Mouse (Mus musculus) embryo, embryonic 11 days (tissue): ENCODE results near the gene Fzd1.

ENCODE experiments used
- DNase-seq: peaks from one replicate; pipeline ENCODE4 v3.0.0-alpha.2; 2015

Gene Fzd1

GRCm38 (mm10) chr5:4757902-4758301 is at the start of gene Fzd1:
Gene Fzd1, minus strand, starts transcription at chr5:4758035.
- peak; percentile 98 for DNase-seq

GRCm38 (mm10) chr5:4805228-4805627 is 47.4 kb upstream of the Fzd1 start:
- peak; percentile 22 for DNase-seq

GRCm38 (mm10) chr5:4803708-4804107 is 45.9 kb upstream of the Fzd1 start:
- no peak for DNase-seq

- DNase-seq: no peak
Observed at GRCm38 (mm10) chr5:4801971-4802370, 44.1 kb upstream of the Fzd1 start.

- no peak for DNase-seq
Observed at GRCm38 (mm10) chr5:4801096-4801850, 43.4 kb upstream of the Fzd1 start.

- no peak for DNase-seq
Observed at GRCm38 (mm10) chr5:4791219-4791618, 33.4 kb upstream of the Fzd1 start.

GRCm38 (mm10) chr5:4790265-4790664 is 32.4 kb upstream of the Fzd1 start:
- no peak for DNase-seq

GRCm38 (mm10) chr5:4788484-4788883 is 30.6 kb upstream of the Fzd1 start:
- DNase-seq: no peak

- DNase-seq: no peak
Observed at GRCm38 (mm10) chr5:4786816-4787215, 29.0 kb upstream of the Fzd1 start.

GRCm38 (mm10) chr5:4778274-4778673 is 20.4 kb upstream of the Fzd1 start:
- no peak for DNase-seq

GRCm38 (mm10) chr5:4776495-4776894 is 18.7 kb upstream of the Fzd1 start:
- DNase-seq: peak; percentile 10

GRCm38 (mm10) chr5:4773090-4773772 is 15.4 kb upstream of the Fzd1 start:
- peak; percentile 26 for DNase-seq

GRCm38 (mm10) chr5:4770609-4771008 is 12.8 kb upstream of the Fzd1 start:
- no peak for DNase-seq

- DNase-seq: no peak
Observed at GRCm38 (mm10) chr5:4767896-4768295, 10.1 kb upstream of the Fzd1 start.

- no peak for DNase-seq
Observed at GRCm38 (mm10) chr5:4766719-4767118, 8.9 kb upstream of the Fzd1 start.

GRCm38 (mm10) chr5:4761891-4762290 is 4.1 kb upstream of the Fzd1 start:
- DNase-seq: no peak

GRCm38 (mm10) chr5:4758331-4759080 is 671 bp upstream of the Fzd1 start:
- DNase-seq: peak; percentile 59

GRCm38 (mm10) chr5:4756871-4757711 is 744 bp downstream of the Fzd1 start:
- peak; percentile 83 for DNase-seq

- peak; percentile 59 for DNase-seq
Observed at GRCm38 (mm10) chr5:4756001-4756681, 1.7 kb downstream of the Fzd1 start.

- DNase-seq: no peak
Observed at GRCm38 (mm10) chr5:4755326-4755725, 2.5 kb downstream of the Fzd1 start.

- DNase-seq: peak; percentile 52
Observed at GRCm38 (mm10) chr5:4754701-4755281, 3.0 kb downstream of the Fzd1 start.

GRCm38 (mm10) chr5:4753161-4753560 is 4.7 kb downstream of the Fzd1 start:
- DNase-seq: no peak
